Mouse (Mus musculus) thymus, postnatal 36 days (tissue): ENCODE measurements around the gene Adgrv1.
"Not testable (repeated sequence)": the region's sequence is repeated elsewhere in the genome, so short reads cannot be mapped to it uniquely, and the experiment has no call there.

ENCODE experiments used
- DNase-seq, 2 experiments: peaks; one replicate each; pipeline ENCODE4 v3.0.0; 2022; ENCODE audit warnings: mixed read lengths in 2 of 2

Gene Adgrv1

DNA sequence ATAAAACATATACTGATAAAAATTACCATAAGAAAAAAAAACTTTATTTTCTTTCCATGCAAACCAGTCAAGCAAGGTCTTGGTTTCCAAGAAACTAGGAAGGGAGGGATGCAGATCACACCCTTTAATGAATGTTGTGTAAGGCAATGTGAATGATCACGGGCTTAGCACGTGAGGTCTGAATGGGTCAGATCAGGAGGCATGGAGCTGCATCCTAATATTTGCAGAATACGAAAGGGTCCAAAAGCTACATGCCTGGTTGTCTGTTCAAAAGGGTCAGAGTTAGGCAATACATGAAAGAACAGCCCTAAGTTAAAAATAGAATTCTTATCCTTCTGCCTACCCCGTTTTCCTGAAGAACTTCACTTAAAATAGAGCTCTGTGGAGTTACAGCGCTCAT, 303.2 kb downstream of the Adgrv1 start:
- DNase-seq = no peak

DNA sequence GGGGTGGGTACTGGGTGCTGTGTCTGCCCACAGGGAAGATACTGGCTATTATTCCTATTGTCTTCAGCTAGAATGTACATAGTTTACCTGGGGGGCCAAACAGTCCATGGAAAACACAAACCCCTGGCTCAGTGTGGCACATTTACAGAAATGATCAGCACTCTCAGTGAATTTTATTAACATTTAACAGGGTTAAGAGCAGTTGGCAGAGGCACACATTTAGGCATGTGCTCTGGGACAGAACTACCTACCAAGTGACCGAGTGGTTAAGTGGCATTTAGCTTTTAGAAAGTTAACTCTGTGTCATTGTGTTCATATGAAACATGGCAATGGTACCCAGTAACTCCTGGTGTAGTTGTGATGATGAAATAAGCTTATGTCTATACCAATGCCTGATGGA, 304.8 kb downstream of the Adgrv1 start:
- DNase-seq = no peak

DNA sequence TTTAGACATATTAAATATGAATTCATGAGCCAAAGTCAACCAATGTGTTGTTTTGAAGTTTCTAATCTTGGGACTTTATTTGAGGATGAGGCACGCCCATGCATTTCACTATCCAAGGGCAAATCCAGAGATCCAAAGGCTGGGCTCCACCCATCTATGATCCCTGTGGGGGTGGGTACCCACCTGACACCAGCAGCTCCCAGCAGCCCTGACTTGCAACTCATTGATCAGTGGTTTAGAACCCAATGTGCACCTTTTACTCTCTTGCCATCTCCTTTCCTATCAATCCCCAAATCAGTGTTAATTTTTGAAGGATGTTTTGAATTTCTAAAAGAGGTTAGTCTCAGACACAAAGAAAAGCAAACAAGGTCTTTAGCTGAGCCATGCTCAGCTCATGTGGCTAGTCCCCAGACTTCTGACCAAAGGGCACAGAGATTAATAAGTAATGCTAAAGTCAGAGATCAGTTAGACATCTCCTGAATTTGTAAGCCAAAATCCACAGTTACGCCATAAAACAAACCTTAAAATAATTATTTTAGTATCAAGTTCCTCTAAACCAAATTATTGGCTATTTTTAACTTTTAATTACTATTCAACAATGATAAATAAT, 307.2 kb downstream of the Adgrv1 start:
- DNase-seq = no peak

DNA sequence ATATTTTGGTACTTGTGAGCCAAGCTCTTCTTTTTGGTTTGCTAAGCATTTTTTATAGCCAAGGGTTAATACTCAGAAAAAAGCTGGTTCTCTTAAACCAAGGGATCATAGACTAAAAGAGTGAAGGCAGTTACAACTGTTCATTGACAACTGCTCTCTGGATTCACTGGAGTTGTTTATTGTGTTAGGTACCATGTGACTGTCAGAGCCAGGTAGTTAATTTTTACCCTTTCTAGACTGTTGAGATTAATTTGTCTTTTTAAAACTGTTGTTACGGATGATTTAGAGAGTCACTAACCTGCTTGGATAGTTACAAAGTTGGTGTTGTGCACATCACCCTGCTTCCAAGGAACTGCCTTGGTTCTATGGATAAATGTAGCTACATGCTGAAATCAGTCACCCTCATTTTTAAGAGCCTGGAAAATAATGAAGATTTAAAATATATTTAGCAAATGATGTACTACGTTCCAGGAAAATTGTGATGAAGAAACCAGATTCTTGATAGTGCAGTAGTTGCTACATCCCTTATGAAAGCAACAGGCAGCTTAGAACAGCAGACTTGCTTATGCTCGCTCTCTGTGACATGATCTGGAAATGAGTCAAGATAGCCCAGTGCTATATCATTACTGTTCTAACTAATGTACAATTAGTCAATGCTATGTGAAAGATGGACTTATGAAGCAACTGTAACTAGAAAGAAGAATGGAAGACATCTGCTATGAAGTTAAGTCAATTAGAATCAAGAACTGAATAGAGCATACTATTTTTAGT, 309.2 kb downstream of the Adgrv1 start:
- DNase-seq = no peak

DNA sequence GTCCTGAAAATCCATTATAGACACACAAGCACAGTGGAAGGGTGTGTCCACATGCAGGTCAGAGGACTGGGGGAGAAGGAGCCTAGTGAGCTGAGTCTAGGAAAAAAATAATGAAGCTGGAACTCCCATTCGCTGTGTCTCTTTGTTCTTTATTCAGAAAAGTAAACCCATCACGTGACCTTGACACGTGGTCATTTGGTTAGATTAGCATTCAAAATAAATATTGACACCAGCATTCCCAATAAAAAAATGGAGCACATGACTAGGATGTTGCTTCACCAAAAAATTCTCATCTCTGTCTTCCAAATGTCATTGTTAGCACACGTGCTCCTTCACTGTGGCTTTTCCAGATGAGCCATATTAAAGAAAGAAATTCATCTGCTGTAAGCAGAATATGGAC, 316.4 kb downstream of the Adgrv1 start:
- DNase-seq = no peak

DNA sequence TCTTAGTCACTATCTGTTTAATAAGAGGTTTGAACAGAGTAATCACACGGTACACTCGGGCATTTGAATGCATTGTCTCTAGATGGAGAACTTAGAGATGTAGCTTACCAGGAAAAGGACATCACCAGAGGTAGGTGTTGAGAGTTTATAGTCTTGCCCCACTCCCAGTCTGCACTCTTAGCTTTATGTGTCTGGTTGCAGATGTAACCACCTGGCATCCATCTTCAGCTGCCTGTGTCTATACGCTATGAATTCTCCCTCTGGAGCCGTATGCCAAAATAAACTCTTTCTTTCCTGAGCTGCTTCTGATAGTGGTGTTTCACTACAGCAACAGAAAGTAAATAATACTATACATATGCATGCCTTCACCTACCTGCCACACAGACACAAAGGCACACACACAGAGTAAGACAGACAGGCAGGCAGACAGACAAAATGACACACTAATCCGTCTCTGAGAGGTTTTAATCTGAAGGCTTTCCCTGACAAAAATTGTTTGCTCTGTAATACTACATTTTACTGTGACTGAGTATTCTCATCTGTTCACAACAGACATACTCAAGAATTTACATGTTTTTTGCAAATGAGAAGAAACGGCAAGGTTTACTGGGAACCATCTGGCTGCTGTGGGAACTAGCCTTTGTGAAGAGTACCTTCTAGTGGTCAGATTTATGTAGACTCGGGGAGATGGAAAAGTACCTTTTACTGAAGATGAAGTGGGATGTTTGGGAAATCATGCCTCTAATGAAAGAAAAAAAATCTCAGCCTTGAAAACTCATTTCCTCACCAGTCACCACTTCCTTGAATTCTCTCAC, 318.4 kb downstream of the Adgrv1 start:
- no peak for DNase-seq

DNA sequence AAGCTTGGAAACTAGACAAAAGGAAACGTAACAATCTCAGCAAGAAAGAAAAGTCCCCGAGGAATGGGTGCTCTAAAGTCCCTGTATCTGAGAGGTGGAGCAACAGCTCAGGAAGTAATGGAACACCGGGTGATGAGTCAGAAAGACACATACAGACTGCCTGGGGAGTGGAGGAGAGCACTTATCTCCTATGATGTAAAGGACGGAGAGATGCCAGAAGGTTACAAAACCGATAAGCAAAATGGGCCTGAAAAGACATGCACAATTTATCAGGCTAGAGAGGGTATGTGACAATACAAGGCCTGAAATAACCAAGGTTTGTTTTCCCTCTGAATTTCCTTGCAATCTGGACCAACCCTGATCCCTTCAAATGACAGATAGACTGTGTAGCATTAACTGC, 320.8 kb downstream of the Adgrv1 start:
- no peak for DNase-seq

DNA sequence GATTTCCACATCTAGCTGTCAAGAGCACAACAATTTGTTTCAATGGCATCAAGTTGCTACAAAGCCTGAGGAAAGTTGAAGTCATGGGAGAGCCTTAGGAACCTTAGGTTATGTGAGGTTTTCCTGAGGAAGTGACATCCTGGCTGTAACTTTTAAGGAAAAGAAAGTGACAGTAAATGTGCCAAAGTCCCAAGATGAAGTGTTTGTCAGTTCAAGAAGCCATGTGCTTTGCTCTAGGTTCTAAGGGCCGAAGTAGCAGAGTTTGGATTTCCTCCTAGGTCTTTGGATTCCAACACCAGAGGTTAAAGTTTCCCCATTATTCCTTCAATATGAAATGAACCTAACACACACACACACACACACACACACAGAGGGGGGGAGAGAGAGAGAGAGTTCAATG, 332.1 kb downstream of the Adgrv1 start:
- no peak for DNase-seq

DNA sequence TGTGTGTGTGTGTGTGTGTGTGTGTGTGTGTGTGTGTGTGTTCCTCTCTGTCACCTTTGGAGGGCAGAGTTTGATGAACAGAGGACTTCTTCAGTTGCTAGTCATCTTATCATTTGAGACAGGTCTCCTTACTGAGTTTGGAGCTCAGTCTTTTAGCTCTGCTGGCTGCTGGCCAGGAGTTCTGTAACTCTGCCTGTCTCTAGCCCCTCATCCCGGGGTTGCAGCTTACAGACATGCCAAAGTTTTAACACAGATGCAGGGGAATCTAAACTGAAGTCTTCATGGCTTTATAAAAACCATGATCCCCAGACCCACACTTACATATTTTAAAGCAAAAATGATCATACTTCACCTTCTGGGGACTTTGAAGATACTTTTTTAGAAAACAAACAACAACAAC, 338.8 kb downstream of the Adgrv1 start:
- no peak for DNase-seq

DNA sequence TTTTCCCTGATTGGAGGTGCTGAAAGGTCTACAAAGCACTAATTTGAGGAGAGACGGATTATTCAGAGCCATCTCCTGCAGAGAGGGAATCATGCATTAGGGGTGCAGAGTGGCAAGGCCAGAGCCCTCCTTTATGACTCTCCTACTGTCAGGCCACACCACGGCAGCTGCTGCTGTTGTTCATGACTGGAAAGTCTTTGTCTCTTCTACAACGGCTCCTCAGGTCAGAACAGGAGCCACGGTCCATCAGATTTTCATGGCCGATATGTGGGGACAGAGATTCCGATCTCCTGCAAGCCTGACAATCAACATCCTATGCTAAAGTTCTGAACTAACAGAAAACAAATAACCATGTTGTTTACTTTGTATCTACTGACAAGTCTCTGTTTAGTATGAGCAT, 350.8 kb downstream of the Adgrv1 start:
- DNase-seq = no peak

DNA sequence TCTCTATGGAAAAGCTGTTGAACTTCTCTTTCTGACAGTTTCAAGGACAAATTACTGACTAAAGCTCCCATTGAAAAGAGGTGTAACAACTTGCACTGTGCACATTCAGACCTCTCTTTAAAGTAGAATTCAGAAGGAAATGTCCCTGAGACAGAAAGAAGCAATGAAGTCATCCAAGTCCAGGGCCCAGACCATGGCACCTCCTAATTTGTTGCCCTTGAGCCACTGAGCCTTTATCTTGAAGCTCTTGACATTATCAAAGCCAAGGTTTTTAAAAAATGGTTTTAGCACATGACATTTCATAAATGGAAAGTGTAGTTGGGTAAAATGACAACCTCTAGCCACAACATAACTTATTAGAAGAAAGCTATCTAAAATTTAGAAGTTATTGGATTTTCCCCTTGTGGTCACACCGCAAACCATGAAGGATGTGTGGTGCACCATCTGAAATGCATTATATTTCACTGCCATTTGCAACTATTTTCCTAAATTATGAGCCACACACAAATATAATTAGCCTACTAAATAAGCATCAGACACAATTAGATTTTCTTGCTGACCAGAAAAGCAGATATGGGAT, 352.2 kb downstream of the Adgrv1 start:
- DNase-seq = no peak

DNA sequence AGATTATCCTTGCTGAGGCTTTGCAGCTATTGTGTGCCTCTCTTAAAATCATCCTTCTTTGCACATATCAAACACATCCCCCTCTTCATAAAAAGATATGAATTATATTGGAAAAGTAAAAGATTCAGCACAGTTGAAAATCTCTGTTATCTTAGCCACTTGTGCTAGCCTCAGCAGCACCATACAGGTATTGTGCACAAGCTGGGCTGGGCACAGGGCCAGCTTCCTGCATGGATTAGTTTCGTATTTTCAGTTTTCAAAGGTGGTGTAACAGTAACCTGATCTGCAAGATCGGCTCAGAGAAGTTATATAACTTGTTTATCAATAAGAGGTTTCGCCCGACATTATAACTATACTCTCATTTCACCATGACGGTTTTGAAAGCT, 353.6 kb downstream of the Adgrv1 start:
- DNase-seq = no peak

DNA sequence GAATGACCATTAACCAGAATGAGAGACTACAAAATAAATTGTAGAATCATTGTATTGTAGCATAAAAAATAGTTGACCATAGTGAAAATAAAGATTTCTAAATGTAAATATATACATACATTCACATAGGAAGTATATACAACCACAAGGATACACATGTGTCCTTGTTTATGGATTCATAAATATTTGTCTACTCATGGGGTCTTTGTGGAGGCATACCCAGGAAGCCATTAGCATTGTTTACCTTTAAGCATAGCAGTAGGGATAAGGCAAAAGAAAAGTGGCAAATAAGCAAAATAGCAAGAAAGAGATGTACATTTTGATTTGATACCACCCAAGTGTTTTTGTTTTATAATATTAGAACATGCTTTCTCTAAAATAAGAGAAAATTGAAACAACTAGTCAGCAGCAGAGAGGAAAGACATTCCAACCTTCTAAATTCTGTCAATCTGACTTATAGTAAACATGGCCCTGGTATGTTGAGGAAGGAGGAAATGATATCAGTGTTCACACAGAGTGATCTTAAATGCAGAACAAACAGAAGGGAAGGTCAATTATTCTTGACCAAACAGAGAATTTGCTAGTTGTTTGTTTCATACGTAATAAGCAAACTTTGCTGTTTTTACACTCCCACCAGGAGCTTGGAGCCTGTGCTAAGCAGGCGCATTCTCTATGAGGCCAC, 354.1 kb downstream of the Adgrv1 start:
- DNase-seq = no peak

DNA sequence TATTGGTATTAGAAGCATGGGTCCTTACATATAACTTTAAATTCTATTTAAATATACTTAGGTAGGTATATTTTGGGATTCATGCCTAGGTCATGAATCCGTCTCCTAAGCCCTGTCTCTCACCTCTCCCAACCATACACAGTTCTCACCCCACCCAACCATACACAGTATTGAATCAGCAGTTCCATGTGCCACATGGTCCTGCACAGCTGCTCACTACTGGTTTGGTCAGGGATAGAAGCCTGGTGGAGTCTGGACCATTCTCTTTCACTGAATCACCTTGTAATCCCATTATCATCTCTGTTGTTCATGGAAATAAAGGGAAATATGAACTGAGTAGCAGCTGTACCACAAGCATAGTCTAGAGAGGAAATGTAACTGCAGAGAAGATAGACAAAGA, 359.1 kb downstream of the Adgrv1 start:
- DNase-seq = no peak

DNA sequence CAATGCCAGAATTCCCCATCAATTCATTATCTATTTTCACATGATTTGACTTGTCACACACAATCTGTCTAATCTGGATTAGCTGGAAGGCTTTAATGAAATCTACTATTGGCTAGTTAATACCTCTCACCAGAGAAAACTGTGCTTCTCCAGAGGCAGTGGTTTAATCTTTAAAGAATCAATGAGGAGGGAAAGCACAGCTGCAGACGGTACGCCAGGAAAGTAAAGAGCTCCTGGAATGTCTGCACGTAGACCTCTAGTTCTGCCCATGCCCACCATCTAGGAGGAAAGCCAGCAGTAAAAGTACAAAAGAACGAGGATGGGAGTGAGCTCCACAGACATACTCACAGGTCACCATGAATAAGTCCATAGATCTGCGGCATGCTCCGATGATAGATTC, 362.6 kb downstream of the Adgrv1 start:
- DNase-seq = no peak

DNA sequence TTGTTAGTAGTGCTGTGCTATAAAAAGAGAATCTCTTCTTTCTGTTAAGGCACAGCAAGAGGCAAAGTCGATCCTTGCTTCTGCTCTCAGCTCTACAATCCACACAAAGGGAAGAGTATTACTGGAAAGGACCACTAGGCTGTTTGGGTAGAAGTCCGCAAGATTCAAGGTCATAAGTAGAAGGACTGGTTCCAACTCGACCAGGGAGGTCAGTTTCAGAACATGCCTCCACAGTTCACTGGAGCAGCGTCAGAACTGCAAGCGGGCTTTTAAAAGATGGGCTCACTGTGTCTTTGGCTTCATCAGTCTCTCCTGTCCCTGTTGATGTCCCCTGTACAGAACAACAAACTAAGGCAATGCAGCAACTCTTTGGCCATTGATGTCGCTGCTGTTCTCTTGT, 363.9 kb downstream of the Adgrv1 start:
- DNase-seq = no peak

DNA sequence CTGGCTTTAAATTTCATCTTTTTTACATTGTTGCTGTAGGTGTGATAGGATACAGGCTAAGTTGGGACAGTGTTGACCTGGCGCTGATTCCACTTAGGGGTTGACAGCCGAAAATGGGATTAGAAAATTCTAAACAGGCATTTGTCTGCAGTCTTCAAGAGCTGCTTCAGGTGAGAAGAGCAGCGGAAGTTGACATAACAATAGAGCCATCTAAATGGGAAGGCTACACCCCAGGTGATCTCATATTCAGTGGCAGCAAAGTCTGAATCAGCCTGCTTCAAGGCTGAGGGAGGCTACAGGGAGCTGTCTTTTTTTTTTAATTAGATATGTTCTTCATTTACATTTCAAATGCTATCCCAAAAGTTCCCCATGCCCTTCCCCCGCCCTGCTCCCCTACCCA, 365.5 kb downstream of the Adgrv1 start:
- not testable (repeated sequence) for DNase-seq

DNA sequence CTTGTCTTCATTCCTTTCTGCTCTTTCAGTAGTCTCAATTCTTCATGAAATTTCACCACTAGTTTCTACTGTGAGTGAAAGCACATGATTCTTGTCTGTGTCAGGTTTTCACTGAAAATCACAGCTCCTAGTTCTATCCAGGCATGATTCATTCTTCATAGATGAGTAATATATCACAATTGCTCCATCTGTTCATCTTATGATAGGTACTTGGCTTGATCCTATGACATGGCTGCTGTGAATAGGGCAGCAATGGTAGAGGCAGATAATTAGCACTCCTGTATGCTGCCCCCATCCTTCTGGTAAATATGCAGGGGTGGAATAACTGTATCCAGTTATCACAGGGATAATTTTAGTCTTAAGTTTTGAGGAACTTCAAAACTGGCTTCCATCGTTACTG, 368.5 kb downstream of the Adgrv1 start:
- no peak for DNase-seq

DNA sequence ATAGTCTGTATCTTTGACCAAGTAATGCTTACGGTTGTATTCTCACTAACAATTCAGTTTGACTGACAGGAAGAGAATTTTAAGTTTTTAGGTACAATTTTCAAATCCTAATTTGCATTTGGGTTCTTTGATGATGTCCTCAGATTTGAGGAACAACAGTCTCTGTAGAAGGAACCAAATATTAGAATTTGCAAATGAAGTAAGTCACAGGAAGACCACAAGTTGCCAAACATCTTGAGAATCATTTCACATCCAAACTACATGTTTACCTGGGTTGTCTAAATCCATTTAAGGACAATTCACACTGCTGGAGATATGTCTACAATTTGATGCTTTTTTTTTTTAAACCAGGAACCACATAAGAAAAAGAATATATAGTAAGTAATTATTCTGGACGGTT, 391.8 kb downstream of the Adgrv1 start:
- no peak for DNase-seq

DNA sequence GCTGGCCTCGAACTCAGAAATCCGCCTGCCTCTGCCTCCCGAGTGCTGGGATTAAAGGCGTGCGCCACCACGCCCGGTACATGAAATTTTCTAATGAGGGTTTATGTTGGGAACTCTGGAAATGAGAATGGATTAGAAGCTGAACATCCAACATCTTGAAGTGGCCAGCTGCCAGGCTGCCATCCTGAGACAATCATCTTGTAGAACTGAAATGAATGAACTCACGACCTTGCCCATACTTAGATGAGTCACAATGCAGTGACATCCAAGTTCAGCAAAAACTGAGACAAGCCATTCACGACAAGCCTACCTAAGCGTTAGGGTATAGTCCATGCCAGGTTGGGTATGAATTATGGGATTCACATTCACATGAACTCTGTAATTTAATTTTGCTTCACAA, 393.1 kb downstream of the Adgrv1 start:
- no peak for DNase-seq

DNA sequence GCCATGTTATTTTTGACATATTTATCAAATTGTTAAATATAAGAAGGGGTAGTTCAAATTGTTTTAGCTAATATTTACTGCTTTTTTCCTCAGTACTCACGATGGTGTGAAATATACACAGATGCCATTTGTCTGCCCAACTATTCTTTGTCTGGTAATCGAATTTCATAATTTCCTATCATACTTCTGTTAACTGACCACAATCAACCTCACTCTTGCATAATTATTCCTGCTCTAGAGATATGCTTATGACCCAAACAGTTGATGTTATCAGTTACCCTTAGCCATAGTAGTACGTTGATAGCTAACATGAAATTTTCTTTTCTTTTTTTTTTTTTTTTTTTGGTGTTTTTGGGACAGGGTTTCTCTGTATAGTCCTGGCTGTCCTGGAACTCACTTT, 393.5 kb downstream of the Adgrv1 start:
- DNase-seq = no peak

DNA sequence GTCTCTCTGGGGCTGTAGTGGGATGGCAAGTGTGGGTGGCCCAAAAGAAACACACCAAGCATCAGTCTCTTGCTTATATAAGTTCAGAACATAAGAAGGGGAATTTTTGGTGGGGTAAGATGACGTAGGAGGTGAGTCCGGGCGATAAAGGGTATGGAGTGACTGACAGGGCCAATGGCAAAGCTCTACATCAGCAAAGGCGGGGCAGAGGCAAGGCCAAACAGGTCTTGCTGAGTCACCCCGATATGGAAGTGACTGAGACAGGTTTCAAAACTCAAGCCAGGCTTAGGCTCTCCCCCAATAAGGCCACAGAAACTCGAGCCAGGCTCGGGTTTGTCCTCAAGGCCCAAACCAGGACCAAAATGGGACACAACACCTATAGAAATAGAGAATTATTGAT, 394.1 kb downstream of the Adgrv1 start:
- no peak for DNase-seq

DNA sequence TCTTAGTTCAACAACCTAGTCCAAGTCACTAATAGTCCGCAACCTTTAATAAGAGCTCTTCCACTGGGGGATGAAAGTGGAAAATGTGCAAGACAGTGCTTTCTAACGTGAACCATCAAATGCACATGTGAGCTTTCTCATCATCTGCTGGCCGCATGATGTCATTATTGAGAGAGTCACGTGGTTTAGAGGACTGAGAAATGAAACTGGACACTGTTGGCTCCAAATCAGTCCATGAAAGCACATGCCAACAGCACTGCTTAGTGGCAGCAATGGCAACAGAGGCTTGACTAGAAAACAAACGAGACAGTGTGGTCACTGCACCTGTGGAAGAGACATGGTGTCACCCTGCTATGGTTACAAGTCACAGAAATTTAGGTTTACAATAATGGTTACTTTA, 395.0 kb downstream of the Adgrv1 start:
- no peak for DNase-seq
